Mouse (Mus musculus) right cerebral cortex, postnatal 4 days (tissue): Measurements from ENCODE around the gene Hnf4a.

Experiments
- DNase-seq: peaks from one replicate; pipeline ENCODE4 v3.0.0-alpha.2; 2022

Gene Hnf4a

DNA sequence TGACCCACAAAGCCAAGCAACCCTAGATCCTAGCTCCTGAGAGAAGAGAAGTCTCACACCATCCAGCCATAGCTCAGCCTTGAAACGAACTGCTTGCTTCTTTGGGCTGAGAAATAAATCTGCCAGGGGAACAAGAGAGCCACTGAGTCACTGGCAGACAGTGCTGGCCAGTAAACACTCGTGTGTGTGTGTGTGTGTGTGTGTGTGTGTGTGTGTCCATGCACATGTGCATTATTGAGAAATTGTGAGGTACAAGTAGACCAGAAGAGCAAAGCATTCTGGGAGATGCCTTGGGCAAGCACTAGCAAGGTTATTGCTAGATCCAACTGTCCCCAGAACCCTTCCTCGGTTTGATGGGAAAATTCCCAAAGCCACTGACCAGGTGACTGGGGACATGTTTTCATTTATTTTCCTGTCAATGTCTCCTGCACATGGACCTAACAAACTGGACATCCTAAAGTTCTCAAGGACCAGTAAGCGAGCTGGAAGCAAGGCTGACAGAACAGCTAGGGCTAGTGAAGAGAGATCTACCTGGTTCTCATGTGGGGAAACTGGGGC, 47.9 kb downstream of the Hnf4a start:
- DNase-seq = no peak

DNA sequence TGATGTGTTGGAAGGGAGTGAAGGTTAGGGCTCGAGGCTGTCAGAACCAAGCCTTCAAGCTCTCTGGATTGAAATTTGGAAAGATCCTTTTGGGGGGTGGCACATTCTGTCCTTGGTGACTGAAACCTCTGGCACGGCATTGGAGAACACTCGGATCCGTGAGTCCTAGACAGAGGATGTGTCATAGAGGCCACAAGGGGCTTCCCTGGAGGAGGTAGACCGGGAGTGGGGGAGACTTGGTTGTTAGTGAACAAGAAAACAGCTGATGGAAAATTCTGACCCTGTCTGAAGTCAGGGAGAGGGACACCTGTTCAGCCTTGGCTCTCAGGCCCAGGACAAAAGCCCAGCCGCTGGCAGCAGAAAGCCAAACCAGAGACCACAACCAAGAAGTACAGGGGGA, 48.4 kb downstream of the Hnf4a start:
- DNase-seq = no peak

DNA sequence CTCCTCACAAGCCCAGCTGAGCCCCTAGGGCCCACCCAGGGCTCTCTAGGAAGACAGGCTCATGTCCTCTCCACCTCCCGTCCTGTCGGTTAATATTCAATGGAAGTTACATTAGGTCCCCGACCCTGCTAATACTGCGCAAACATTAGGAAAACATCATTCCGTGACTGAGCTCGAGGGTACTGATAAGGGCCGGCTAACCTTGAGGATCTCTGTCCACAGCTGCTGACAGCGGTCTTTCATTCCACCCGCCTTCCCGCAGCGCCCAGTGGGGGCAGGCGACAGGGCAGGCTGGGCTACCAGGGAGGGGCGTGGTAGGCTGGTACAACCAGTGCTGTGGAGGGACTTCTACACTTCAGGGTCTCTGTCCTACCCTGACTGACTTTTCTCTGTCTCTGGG, 48.8 kb downstream of the Hnf4a start:
- no peak for DNase-seq

DNA sequence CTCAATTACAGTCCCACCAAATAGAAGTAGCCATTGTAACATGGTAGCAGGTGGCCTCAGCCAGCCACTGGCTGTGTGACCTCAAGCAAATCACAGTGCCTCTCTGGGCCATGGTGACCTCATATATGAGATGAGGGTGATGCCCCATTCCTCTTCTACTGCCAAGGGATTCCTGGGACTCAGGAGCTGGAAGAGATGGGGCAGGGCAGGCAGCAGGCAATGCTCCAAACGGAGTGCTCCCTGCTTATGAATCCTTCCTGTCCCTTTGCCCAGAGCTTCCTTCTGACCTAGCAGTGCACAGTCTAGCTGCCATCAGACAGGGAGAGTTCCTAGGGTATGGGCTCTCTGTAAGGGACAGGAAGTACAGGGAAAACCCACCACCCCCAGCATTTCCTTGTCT, 51.9 kb downstream of the Hnf4a start:
- no peak for DNase-seq

DNA sequence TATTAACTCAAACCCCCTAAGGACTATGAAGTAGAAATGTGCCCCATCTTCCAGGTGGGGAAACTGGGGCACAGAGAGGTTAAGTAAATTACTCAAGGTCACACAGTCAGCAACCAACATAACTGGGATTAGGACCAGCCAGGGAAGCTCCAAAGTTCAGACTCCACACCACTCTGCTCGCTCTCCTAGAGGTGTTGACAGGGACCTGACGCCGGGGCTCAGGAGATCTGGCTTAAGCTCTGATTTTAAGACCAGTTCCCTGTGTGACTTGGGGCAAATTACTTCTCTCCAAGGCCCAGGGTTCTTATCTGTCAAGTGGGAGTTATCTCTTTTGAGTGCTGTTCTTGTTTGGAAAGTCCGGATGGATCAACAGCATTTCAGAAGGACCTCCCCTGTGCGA, 52.6 kb downstream of the Hnf4a start:
- DNase-seq = no peak

DNA sequence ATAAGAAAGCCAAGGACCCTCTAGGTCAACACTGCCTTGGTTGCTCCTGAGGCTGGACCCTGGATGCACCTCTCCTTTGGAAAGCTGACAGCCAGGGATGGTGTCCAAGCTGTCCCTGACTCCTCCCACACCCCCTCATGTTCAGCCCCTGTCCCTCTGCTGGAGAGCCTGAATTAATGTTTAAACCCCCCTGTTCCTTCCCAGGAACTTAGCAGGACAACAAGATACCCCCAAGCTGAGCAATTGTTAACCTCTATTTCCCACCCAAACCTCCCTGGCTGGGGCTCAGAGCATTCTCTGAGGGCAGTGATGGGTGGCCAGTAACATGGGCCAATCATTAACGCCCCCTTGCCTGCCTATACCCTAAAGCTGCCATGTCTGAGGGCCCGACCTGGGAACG, 53.6 kb downstream of the Hnf4a start:
- DNase-seq = no peak

DNA sequence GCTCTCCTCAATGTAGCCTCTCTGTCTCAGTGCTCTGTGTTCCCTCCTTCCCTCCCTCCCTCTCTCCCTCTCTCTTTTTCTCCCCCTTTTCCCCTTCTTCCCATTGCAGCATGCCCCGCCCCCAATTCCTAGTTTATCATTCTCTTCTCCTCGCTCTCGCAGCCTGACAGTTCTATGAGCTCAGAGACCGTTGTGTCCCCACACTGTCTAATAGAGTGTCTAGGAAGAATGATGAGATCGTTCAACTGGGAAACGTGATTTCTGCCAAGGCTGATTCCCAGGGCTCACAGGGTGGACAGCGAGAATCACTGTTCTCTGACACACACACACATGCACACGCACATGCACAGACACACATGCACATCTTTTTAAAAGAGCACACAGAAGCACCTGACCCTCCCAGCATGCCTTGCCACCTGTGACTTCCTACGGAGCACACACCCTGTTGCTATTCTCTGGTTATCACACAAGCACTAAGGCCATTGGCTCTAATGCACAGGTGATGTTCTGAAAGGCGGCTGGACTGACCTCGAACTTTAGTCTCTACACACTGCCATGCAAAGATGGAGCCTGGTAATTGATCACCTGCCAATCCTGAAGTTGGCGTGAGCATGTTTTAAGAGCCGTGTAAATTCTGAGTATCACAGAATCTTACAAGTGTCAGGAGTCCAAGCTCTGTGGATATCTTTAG, 54.8 kb downstream of the Hnf4a start:
- no peak for DNase-seq

DNA sequence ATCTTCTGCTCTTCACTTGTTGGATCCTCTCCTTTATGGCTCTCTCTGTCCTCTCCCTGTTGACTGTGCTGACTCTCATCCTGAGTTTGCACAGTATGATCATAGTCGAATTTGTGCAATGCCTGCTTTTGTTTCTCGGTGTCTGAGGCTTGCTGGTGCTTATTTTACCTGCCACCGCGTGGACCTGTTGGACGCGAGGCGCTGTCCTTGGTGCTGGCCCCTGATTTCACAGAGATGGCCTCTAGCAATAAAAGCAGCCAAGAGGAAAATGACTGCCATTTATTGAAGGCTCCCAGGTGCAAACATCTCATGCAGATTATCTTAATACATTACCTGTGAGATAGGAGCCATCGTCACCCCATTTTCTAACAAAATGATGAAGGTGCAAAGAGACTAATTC, 58.0 kb downstream of the Hnf4a start:
- DNase-seq = no peak

DNA sequence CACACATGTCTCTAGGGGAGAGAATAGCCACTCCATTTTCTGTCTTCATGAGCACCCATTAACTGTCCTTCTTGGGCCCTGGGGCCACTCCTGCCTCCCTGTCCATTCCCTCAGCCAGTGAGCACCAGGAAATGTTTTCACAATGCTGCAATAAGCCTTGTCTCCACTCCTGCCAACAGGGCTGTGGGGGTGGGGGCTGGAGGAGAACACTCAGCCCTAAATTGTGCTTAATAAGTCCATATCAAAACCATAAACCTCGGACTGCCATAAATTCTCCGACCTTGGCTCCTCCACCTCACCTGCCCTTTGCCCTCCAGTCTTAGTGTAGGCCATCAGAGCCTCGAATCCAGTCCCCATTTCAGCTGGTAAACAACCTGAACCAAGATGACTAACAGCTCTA, 67.7 kb downstream of the Hnf4a start:
- DNase-seq = no peak

DNA sequence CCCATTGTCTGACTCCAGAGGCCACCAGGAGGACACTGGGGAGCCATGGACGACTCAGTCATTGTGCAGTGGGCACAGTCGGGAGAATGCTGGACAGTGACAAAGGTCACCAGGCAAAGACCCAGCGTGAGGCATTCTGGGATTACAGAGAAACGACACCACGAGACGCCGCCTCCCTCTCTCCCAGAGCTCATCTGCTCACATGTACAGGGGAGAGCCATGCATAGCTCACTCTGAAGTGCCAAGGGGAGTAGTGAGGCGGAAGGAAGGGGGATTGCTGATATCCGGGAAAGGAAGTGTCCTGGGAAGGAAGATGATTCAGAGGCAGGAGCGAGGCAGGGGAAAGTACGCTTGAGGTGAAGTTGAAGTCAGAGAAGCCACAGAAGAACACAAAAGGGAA, 68.6 kb downstream of the Hnf4a start:
- DNase-seq = no peak

DNA sequence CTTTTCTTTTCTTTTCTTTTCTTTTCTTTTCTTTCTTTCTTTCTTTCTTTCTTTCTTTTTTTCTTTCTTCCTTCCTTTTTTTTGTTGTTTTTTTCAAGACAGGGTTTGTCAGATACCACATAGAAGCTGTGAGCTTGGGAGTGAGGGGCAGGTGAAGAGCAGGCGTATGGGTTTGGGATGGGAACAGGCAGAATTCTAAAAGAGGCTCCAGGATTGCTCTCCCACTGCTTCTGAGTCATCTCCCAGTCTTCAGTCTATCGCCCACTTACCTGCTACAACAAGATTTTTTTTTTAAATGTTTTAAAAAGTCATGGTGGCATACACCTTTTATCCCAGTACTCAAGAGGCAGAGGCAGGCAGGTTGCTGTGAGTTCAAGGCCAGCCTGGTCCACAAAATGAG, 71.4 kb downstream of the Hnf4a start:
- DNase-seq = no peak

DNA sequence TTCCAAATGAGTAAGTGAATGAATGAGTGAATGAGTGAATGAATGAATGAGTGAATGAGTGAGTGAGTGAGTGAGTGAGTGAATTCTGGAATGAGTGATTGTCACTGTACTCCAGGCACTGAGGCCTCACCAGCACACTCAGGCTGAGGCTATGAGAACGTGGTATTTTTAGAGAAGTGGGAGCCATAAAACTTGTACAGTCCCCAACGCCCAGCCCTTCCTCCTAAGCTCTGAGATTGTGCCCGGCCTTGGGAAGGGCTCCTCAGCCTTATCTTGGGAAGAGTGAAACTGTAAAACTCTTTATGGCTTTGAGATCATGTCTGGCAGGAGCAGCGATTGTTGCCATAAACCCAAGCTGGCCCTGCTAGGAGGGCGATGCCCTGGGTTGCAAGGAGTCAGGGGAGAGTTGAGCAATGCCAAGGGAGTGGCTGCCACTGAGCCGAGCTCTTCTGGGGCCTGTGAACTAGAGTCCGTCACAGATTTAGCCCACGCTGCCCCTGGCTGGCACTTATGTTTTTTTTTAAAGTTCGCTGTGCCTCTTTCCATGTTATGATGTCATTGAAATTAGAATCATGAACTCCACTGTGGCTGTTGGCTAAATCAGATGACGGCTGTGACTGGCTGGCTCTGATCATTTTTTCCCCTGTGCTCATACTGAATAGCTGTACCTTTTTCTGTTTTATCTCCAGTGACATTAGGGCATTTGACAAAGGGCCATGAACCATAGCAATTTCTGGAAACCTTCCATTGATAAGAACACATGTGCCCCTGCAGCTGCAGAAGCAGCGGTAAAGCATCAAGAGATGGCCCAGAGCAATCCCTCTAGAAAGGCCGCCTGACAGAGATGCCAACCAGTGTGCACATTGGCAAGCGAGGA, 73.7 kb downstream of the Hnf4a start:
- DNase-seq = no peak

DNA sequence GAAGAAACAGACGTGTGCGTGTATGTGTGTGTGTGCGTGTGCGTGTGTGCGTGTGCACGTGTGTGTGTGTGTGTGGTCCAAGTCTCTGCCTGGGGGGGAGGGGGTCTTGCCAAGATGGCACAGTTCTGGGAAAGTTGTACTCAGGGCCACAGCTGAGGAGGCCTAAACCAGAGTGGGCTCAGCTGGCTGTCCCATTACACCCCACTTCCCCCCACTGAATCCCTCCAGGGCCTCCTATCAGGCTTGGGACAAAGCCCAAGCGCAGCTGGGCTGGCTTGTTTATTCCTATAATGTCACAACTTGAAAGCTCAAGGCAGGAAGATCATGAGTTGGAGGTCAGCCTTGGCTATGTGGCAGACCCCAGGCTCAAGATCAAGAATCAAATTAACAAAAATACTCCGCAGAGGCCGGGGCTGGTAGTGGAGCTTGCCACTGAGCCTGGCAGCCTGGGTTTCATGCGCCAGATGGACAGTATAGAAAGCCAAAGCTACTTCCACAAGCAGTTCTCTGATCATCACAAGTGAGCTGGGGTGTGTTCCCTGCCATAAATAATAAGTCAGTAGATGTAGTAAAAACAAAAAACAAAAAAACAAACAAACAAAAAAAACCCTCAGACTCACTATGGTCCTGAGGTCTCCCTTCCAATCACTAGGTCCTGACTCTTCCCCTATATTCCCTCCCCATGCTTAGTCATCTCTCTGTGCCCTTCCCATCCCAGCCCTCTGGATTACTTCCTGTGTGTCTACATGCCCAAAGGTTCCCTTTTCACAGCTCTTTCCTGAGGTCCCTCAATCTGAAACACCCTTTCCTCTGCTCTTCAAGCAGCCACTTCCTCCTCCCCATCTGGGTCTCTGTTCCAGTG, 76.8 kb downstream of the Hnf4a start:
- no peak for DNase-seq

DNA sequence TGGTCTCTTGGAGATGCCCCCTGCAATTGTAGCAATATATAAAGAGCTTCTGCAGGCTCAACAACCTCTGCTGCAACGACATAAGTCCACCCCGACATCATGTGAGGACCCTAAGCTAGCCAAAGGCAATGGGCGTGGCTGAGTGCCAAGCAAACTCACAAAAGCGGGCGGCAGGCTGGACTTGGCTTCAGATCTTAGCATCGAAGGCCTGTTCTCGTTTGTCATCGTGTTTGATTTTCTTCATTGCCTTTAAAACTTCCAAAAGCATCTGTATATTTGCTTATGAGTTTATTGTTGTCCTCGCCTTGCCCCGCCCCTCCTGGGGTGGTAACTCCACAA, 77.4 kb downstream of the Hnf4a start:
- no peak for DNase-seq

DNA sequence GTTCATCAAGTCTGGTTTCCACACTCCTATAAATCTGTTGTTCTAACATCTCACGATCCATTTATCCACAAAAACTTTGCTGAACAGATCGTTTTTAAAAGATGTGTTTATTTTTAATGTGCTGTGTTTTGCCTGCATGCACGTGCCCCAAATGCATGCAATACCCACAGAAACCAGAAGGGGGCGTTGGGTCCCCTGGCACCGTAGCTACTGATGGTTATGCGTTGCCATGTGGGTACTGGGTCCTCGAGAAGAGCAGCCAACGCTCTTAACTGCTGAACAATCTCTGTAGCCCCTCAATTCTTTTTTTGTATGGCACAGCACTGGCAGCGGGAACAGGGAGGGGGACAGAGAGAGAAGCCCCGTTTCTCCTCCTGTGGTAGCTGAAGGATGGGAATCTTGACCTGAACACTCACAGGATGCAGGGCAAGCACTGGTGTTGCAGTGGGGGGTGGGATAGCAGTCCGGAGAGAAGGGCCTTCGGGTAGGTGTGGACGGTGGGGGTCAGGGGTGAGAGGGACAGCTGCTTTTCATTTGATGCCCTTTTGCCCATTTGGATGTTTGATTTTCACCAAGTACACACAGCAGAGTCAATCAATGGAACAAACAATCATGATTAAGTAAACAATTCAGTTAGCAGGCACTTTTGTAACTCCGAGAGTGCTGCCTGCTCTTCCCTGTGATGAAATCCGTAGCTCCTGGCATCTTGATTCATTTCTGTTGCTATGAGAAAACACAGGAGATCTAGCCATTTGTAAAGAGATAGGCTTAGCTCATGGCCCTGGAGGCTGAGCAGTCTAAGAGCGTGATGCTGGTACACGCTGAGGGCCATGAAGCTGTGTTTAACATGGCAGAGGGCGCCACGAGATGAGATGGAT, 80.0 kb downstream of the Hnf4a start:
- DNase-seq = peak; percentile 64

DNA sequence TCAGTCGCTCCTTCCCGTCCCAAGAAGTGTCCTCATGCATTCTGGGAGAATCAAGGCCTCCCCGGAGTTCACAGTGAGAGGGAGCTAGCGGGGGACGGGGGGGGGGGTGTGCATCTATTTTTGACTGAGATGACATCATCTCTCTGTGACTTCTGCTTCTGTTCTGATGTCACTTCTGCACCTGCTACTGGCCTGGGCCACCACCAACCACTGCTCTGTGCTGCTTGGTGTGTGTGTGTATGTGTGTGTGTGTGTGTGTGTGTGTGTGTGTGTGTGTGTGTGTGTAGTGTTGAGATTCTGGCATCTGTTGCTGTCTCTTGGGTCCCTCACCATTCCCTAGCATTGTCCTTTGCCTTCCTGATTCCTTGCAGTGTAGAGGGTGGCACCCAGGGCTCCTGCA, 80.9 kb downstream of the Hnf4a start:
- no peak for DNase-seq

DNA sequence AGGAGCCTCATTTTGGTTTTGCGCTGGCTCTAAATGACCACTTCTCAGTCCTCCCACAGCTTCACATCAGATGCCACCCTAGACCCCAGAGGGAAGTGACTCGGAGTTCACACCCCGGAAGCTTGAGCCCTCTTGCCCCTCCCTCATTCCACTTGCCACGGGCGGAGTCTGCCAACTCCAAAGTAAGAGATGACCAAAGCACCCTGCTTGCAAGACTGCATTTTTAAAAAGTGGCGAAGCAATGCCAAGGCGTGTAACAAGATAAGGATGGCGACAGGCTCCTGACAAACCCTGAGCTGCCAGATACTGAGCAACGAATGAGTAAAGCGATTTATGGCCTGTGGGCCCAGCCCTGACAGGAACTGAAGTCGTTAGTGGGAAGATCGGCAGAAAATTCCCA, 83.6 kb downstream of the Hnf4a start:
- DNase-seq = no peak

DNA sequence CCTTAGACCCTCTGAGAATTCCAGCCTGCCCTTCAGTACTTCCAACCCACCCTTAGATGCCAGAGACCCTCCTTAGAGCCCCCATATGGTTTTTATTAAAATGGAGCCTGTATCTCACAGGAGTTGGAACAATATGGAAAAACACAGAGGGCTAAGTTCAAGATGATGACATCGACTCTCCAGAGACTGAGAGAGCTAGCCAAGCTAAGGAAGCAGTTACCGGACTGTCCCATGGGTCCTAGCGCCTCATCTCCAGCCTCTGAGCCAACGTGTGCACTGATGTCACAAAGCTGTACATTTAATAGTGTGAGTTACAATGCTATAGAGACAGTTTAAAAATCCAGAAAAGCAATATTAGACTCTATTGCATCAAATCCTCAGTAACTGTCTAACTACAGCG, 84.4 kb downstream of the Hnf4a start:
- no peak for DNase-seq

DNA sequence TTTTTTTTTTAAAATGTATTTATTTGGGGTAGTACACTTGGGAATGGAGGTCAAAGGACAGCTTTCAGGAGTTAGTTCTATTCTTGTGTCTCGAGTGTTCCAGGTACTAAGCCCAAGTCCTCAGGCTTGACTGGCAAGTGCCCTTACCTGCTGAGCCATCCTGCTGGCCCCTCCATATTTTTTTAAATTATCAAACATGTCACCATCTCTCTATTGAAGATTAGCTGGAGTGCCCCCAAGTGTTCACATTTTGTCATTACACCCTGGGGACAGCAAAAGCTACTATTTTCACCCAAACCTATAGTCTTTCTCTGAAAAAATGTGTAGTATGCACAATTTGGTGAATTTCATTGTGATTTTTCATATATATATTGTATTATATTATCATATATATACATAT, 85.5 kb downstream of the Hnf4a start:
- DNase-seq = peak; percentile 45

DNA sequence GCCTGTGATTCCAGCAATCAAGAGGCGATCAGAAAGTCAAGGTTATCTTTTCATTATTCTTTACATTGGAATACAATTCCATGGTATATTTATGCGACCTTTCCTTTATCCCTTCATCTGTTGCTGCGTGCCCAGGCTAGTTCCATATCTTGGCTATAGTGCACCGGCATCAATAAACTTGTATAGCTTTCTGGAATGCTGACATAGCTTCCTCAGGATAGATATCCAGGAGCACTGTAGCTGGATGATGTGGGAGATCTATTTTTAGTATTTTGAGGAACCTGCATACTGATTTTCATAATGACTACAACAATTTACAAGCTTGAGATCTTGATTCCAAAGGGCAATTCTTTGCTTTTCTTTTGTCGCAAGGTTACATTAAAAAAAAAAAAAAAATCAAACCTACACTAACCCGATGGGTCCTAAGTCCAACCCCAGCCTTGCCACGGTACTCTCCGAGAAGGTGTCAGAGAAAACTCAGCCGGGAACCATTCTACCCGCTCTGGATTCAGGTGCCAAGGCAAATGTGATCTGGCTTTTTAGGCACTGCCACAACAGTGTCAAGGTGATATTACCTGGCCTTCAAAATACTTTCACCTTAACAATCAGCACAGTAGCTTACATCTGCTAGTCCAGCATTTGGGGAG, 87.2 kb downstream of the Hnf4a start:
- no peak for DNase-seq

DNA sequence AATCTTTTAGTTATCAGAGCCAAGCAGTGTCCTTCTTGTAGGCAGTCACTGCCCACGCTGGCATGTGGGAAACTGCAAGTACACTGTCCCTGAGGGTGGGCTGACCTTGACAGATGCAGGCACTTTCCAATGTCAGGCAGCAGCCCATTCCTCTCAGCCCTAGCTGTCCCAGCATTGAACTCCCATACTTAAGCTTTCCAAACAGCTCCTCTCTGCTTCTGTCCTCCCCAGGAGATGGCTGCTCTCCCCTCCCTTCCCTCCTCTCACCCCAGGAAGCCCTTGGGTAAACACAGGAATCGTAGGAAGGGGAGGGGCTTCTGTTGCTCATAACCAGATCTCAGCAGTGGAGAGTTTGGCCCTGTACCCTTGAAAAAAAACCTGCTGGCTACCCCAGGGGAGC, 88.5 kb downstream of the Hnf4a start:
- no peak for DNase-seq
